Mouse (Mus musculus) embryonic facial prominence, embryonic 14.5 days (tissue): ENCODE data around the gene Tmem164. TPM values are rescaled to one million over a fixed set of nuclear protein-coding genes. Genes with fewer than 3 reads are reported as not detected.

Experiments used
- ATAC-seq: fragments of 200-750 bp; cut with Nextera tagmentation; 2 replicates; pipeline ENCODE4 v1.8.0; 2017; ENCODE audit warnings: low read depth, moderate number of reproducible peaks, moderate TSS enrichment
- DNase-seq: peaks from one replicate; pipeline ENCODE4 v3.0.0-alpha.2; 2015; ENCODE audit warnings: low spot score
- H3K27ac ChIP-seq: fragments of 300-500 bp; sonication (generic); replicated peaks from 2 replicates; pipeline ENCODE4 v1.5.1; 2014; ENCODE audit warnings: low read depth, mild to moderate bottlenecking, low read length, moderate library complexity
- H3K27me3 ChIP-seq: fragments of 300-500 bp; sonication (generic); replicated peaks from 2 replicates; pipeline ENCODE4 v1.6.1; 2014; ENCODE audit warnings: low read length; ENCODE audit not compliant: control insufficient read depth, insufficient read depth
- H3K36me3 ChIP-seq: fragments of 300-500 bp; sonication (generic); 2 replicates; pipeline ENCODE4 v1.6.1; 2014; ENCODE audit warnings: low read length, mixed read lengths; ENCODE audit not compliant: control insufficient read depth, insufficient read depth
- H3K4me1 ChIP-seq: fragments of 300-500 bp; sonication (generic); 2 replicates; pipeline ENCODE4 v1.6.1; 2014; ENCODE audit warnings: antibody characterized with exemption, low read length; ENCODE audit not compliant: control insufficient read depth, insufficient read depth
- H3K4me2 ChIP-seq: fragments of 300-500 bp; sonication (generic); 2 replicates; pipeline ENCODE4 v1.6.1; 2014; ENCODE audit warnings: low read depth, mild to moderate bottlenecking, low read length, moderate library complexity, mixed read lengths
- H3K4me3 ChIP-seq: fragments of 300-500 bp; sonication (generic); 2 replicates; pipeline ENCODE4 v1.5.1; 2014; ENCODE audit warnings: low read depth, mild to moderate bottlenecking, low read length
- H3K9ac ChIP-seq: fragments of 300-500 bp; sonication (generic); 2 replicates; pipeline ENCODE4 v1.6.1; 2014; ENCODE audit warnings: low read depth, mild to moderate bottlenecking, low read length, moderate library complexity, mixed read lengths
- H3K9me3 ChIP-seq: fragments of 300-500 bp; sonication (generic); 2 replicates; pipeline ENCODE4 v1.6.1; 2016; ENCODE audit warnings: low read length; ENCODE audit not compliant: control insufficient read depth
- WGBS: fragments of 180-500 bp; shearing (Covaris S2); extraction: QIAGEN DNeasy Blood & Tissue Kit; methylation state at CpG from one replicate; pipeline ENCODE4 v1.1.7; 2014; 5-methylcytosine and 5-hydroxymethylcytosine counted together
- polyA plus RNA-seq: library from polyadenylated mRNA; unstranded; fragments of >200 nt; fragmentation: Nextera tagmentation; extraction: Ambion mirVana; gene quantifications from 2 replicates; pipeline ENCODE4 v1.2.1, GENCODE M21; 2014

Tmem164 gene
- polyA plus RNA-seq, 1 experiment from 2014 or later, result 31.8 TPM

- Histone ChIP-seq H3K4me2 (no peak overlapping the region), H3K9me3 (no peaks in the 10 kb centered on the region), H3K27me3 (no peaks in the 10 kb centered on the region), H3K9ac (no peak overlapping the region), H3K27ac (no peak overlapping the region), H3K4me1 (no peaks in the 10 kb centered on the region), H3K4me3 (no peak overlapping the region), H3K36me3 (0 out of 2 replicates have a peak, but pooled peaks cover 7% of the 10 kb centered on the region)
- ATAC-seq, result no peak
- DNase-seq, result no peak
- 86% methylated on average over 4 of the region's 4 CpGs for WGBS
Measured at GRCm38 (mm10) chrX:142718759-142719158, 37.6 kb downstream of the Tmem164 start.

- no peak for ATAC-seq
- no peaks in the 10 kb centered on the region for H3K4me1 ChIP-seq
- H3K27me3 ChIP-seq, result no peaks in the 10 kb centered on the region
- no peak for DNase-seq
- H3K4me3 ChIP-seq, result no peak overlapping the region
- 85% methylated on average over 3 of the region's 3 CpGs for WGBS
- H3K27ac ChIP-seq, result no peak overlapping the region
- 0 out of 2 replicates have a peak, but pooled peaks cover 7% of the 10 kb centered on the region for H3K36me3 ChIP-seq
- H3K9me3 ChIP-seq, result no peaks in the 10 kb centered on the region
- H3K9ac ChIP-seq, result no peak overlapping the region
- no peak overlapping the region for H3K4me2 ChIP-seq
Measured at GRCm38 (mm10) chrX:142721897-142722296, 40.7 kb downstream of the Tmem164 start.

GRCm38 (mm10) chrX:142724203-142724602, 43.0 kb downstream of the Tmem164 start:
- H3K36me3 ChIP-seq, result 0 out of 2 replicates have a peak, but pooled peaks cover 4% of the 10 kb centered on the region
- H3K27ac ChIP-seq, result no peak overlapping the region
- H3K4me1 ChIP-seq, result no peaks in the 10 kb centered on the region
- WGBS, result 88% methylated on average over 2 of the region's 2 CpGs
- DNase-seq (no peak), ATAC-seq (no peak)
- no peak overlapping the region for H3K4me2 ChIP-seq
- H3K4me3 ChIP-seq, result no peak overlapping the region
- H3K9ac ChIP-seq, result no peak overlapping the region
- H3K9me3 ChIP-seq, result no peaks in the 10 kb centered on the region
- H3K27me3 ChIP-seq, result 0 out of 2 replicates have a peak, but pooled peaks cover 8% of the 10 kb centered on the region

GRCm38 (mm10) chrX:142725571-142725970, 44.4 kb downstream of the Tmem164 start:
- ATAC-seq (no peak), DNase-seq (no peak)
- no peaks in the 10 kb centered on the region for H3K9me3 ChIP-seq
- no peaks in the 10 kb centered on the region for H3K4me1 ChIP-seq
- no peak overlapping the region for H3K4me2 ChIP-seq
- WGBS, result 91% methylated on average over 2 of the region's 2 CpGs
- no peak overlapping the region for H3K4me3 ChIP-seq
- 0 out of 2 replicates have a peak, but pooled peaks cover 4% of the 10 kb centered on the region for H3K36me3 ChIP-seq
- H3K27me3 ChIP-seq, result 0 out of 2 replicates have a peak, but pooled peaks cover 8% of the 10 kb centered on the region
- H3K9ac ChIP-seq, result no peak overlapping the region
- no peak overlapping the region for H3K27ac ChIP-seq

GRCm38 (mm10) chrX:142726311-142726710, 45.1 kb downstream of the Tmem164 start:
- H3K27ac ChIP-seq, result no peak overlapping the region
- H3K4me2 ChIP-seq, result no peak overlapping the region
- H3K27me3 ChIP-seq, result 0 out of 2 replicates have a peak, but pooled peaks cover 8% of the 10 kb centered on the region
- no peaks in the 10 kb centered on the region for H3K9me3 ChIP-seq
- no peak overlapping the region for H3K9ac ChIP-seq
- 0 out of 2 replicates have a peak, but pooled peaks cover 4% of the 10 kb centered on the region for H3K36me3 ChIP-seq
- 75% methylated on average over 2 of the region's 2 CpGs for WGBS
- no peak overlapping the region for H3K4me3 ChIP-seq
- DNase-seq, result no peak
- H3K4me1 ChIP-seq, result no peaks in the 10 kb centered on the region
- ATAC-seq, result no peak

- H3K4me2 ChIP-seq, result no peak overlapping the region
- no peak overlapping the region for H3K27ac ChIP-seq
- H3K9me3 ChIP-seq, result no peaks in the 10 kb centered on the region
- H3K36me3 ChIP-seq, result 0 out of 2 replicates have a peak, but pooled peaks cover 4% of the 10 kb centered on the region
- no peak overlapping the region for H3K4me3 ChIP-seq
- ATAC-seq (no peak), DNase-seq (no peak)
- 79% methylated on average over 6 of the region's 6 CpGs for WGBS
- no peak overlapping the region for H3K9ac ChIP-seq
- H3K4me1 ChIP-seq, result no peaks in the 10 kb centered on the region
- H3K27me3 ChIP-seq, result 0 out of 2 replicates have a peak, but pooled peaks cover 12% of the 10 kb centered on the region
Measured at GRCm38 (mm10) chrX:142727847-142728246, 46.6 kb downstream of the Tmem164 start.

GRCm38 (mm10) chrX:142729040-142729439, 47.8 kb downstream of the Tmem164 start:
- Histone ChIP-seq H3K4me1 (no peaks in the 10 kb centered on the region), H3K27me3 (0 out of 2 replicates have a peak, but pooled peaks cover 18% of the 10 kb centered on the region), H3K4me2 (no peak overlapping the region), H3K4me3 (no peak overlapping the region), H3K9ac (no peak overlapping the region), H3K27ac (no peak overlapping the region), H3K36me3 (0 out of 2 replicates have a peak, but pooled peaks cover 4% of the 10 kb centered on the region), H3K9me3 (no peaks in the 10 kb centered on the region)
- WGBS, result 78% methylated on average over 1 of the region's 1 CpGs
- DNase-seq (no peak), ATAC-seq (no peak)

- H3K36me3 ChIP-seq, result 0 out of 2 replicates have a peak, but pooled peaks cover 4% of the 10 kb centered on the region
- H3K9ac ChIP-seq, result no peak overlapping the region
- DNase-seq (no peak), ATAC-seq (no peak)
- no peak overlapping the region for H3K27ac ChIP-seq
- no peak overlapping the region for H3K4me3 ChIP-seq
- H3K4me2 ChIP-seq, result no peak overlapping the region
- WGBS, result 63% methylated on average over 2 of the region's 2 CpGs
- H3K27me3 ChIP-seq, result 0 out of 2 replicates have a peak, but pooled peaks cover 18% of the 10 kb centered on the region
- H3K9me3 ChIP-seq, result no peaks in the 10 kb centered on the region
- H3K4me1 ChIP-seq, result no peaks in the 10 kb centered on the region
Measured at GRCm38 (mm10) chrX:142729482-142729881, 48.3 kb downstream of the Tmem164 start.

GRCm38 (mm10) chrX:142737099-142737498, 55.9 kb downstream of the Tmem164 start:
- Histone ChIP-seq H3K4me3 (no peak overlapping the region), H3K4me2 (no peak overlapping the region), H3K4me1 (no peaks in the 10 kb centered on the region), H3K27me3 (0 out of 2 replicates have a peak, but pooled peaks cover 7% of the 10 kb centered on the region), H3K27ac (no peak overlapping the region), H3K9ac (no peak overlapping the region), H3K9me3 (no peaks in the 10 kb centered on the region), H3K36me3 (no peaks in the 10 kb centered on the region)
- 61% methylated on average over 4 of the region's 4 CpGs for WGBS
- ATAC-seq (no peak), DNase-seq (no peak)
